Mouse (Mus musculus): ENCODE results near the gene Tsc2.

Tsc2 gene

GRCm38 (mm10) chr17:24565792-24566191 lies 66.6 kb downstream of the Tsc2 start:
- DNase-seq: no peak

- no peak for DNase-seq
These were observed 67.3 kb downstream of the Tsc2 start for GRCm38 (mm10) chr17:24565092-24565491.

DNA sequence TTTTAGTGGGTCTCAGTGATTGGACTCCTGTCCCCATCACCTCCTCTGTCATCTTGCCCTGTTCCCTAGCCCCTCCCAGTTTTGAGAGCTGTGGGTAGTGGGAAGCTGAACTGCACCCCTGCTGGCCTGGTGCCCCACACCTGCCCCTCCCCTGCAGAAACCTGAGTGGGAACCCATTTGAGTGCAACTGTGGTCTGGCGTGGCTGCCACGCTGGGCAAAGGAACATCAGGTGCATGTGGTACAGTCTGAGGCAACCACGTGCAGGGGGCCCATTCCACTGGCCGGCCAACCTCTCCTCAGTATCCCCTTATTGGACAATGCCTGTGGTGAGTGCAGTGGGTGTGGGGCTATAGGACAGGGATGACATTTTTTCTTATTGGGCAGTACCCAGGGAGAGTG lies 68.0 kb downstream of the Tsc2 start:
- DNase-seq: no peak

DNA sequence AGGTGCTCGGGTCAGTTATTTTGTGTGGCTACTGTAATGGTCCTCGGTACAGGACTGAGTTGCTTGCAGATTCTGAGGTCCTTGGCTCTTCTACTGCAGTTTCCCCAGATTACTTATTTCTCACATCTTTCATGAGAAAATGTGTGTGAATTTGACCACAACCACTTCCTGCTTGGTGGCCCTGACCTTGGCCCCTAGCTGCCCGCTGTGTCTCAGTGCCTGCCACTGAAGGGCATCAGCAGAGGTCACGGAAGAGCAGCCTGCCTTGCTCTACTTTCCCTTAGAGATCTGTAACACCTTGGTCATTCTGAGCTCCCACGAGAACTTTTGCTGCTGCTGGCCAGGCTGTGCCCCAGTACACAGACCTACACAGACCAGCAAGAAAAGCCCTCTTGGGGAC lies 68.8 kb downstream of the Tsc2 start:
- no peak for DNase-seq

- no peak for DNase-seq
These were observed 70.8 kb downstream of the Tsc2 start for GRCm38 (mm10) chr17:24561592-24561991.

DNA sequence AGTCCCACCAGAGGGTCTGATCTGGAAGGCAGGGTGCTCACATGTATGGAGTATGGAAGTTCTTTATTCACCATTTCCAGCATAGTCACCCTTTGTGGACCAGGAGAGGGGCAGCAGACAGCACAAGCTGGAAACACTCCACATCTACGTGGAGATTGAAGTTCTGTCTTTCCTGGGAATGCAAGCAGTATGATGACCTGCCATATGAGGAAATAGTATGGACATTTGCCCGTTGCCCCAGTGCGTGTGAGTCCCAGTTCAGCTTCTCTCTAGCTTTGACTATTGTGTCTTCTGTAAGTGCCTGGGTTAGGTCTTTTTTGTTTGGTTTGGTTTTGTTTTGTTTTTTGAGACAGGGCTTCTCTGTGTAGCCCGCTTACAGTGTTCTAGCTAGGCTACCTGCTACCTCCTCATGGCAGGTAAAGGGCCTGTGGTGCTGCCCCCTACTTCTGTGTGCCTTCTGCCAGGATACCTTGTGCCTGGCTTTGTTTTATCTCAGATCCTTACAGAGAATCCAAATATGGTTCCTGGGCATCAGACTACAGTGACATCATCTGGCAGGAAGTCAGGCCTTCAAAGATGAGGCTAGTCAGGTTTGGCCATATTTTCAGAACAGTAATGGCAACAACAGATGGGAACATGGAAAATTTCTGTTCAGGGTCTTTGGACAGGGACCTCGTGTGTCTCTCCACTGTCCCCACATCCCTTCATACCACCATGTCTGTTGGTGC lies 72.0 kb downstream of the Tsc2 start:
- no peak for DNase-seq

GRCm38 (mm10) chr17:24559146-24559545 lies 73.3 kb downstream of the Tsc2 start:
- DNase-seq: no peak

- no peak for DNase-seq
These were observed 73.8 kb downstream of the Tsc2 start for GRCm38 (mm10) chr17:24558600-24559099.

GRCm38 (mm10) chr17:24557091-24557490 lies 75.3 kb downstream of the Tsc2 start:
- no peak for DNase-seq

DNA sequence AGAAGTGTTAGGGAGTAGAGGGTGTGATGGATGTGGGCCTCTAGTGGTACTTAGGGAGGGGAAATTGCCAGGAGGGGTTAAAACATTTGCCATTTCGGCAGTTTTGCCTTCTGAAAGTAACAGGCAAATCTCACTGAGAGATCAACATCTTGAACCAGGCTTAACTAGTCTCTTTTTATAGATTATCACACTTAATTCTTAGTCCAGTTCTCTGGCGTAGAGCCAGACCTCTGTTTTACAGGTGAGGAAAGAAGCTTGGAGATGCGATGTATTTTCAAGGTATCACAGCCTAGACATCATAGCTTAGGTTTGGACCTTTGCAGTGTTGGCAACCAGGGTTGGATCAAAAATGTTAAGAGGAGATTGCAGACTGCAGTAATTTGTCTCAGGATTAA lies 81.4 kb downstream of the Tsc2 start:
- DNase-seq: no peak

DNA sequence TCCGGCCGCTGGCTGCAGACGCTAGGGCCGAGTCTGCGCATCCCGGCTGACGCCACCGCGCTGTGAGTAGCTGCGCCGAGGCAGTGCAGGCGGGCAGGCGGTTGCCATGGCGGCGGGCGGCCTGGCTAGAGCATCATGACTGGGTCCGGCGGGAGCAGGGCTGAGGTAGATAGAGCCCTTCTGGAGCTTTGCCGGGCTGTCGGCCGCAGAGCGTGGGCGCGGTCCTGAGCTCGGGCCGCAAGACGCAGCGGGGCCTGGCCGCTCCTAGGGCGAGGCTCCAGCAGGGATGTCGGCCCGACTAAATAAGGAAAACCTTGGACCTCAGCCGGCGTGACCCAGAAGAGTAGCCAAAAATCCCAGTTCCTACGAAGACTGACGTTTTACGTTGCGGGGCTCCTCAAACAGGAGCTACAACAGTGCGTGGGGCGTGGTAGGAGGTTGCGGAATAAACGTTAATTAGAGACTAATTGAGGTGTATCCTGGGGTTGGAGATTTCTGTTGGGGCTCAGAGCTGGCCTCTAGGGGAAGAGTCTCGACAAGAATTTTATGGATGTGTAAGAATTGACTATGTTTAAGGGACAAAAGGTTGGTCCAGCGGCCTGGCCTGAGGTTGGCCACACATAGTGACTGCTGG lies 81.9 kb downstream of the Tsc2 start:
- peak; percentile 83 for DNase-seq

DNA sequence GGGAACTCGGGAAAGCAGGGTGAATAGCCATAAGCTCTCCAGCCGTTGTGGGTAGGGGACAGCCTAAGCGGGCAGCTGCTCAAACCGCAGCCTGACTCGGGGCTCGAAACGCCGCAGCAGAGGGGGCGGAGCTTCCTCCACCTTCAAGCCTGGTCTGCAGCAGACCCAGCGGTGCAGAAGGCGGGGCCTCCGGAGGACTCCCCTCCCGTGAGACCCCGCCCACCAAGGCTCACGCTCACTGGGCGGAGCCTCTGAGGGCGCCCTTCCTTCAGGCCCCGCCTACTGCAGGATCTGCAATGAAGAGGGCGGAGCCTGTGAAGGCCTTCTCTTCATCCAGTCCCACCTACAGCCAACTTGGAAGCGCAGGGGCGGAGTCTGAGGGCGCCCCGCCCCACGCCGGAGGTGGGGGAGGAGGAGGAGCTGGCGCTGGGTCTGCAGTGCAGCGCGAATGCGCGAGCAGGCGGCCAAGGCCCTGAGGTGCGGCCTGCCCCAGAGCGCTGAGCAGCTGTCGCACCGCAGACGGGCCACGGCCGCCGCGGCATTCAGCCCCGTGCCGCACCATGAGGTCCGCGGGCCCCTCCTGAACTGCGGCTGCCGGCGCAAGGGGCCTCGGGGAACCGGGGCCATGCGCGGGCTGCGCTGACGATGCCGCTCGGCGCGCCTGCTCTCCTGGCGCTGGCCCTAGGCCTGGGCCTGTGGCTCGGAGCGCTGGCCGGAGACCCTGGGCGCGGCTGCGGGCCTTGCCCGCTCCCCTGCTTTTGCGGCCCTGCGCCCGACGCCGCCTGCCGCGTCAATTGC lies 82.6 kb downstream of the Tsc2 start, which contains the start of gene Pkd1:
Gene Pkd1 (plus strand): TSS at position 217 of the 798 bp plus-strand sequence.
- peak; percentile 100 for DNase-seq

DNA sequence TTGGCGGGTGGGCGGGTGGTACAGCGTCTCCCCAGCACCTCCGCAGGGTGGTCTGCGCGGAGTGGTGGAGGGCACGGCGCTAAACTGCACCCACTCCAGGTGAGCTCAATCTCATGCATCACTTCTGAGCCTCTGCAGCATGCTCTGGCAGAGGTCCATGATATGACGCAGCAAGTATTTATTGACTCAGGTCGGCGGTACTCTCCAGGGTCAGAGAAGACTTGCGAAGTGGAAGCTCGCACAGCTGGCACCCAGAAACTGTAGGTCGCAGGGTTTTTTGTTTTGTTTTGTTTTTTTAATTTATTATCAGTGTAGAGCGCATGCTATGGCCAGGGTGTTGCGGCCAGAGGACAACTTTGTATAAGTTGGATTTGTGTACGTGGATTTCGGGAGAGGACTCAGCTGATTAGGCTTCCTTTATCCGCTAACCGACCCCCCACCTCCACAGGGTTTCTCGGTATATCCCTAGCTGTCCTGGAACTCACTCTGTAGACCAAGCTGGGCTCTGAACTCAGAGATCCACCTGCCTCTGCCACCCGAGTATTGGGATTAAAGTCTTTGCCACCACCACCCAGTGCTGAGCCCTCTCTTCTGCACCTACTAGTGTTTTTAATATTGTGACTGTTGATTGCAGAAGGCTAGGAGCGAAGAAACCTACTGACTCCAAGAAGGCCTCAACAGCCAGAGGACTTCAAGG lies 83.4 kb downstream of the Tsc2 start:
- DNase-seq: peak; percentile 76

- no peak for DNase-seq
These were observed 84.0 kb downstream of the Tsc2 start for GRCm38 (mm10) chr17:24548435-24548834.

DNA sequence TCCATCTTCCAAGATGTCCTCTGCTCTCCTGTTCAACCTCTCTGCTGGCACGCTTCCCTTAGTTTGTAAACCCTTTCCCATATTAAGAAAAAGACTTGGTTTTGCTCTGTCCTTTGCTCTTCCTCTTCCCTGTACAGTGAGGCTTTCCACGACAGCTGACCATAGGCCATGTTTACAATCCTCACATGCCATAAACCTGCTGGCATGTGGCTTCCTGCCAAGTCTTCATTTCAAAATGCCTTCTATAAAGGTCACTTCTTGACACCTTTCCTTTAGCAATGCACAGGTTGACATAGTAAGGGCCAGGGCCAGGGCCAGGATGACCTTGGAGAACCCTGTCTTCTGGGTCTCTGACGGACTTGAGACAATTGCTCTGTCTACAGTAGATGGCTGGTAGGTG lies 86.2 kb downstream of the Tsc2 start:
- no peak for DNase-seq

Measured in liver (tissue).